25 mouse cellular contexts compared by ENCODE assay signal in the genomic region with DNA sequence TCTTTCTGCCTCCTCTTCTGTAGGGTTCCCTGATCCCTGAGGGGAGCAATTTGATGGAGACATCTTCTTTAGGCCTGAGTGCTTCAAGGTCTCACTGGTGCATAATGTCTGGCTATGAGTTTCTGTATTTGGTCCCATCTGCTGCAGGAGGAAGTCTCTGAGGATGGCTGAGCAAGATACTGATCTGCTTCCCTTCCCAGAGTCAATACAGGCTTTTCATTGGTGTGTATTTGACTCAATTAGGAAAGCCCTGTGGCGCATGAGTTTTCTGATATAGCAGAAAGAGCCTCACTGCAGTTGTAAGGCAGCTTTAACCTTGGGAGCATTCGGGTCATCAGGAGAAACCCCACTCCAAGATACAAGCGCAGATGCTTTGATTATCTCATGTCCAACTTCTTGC. TPM values are rescaled to one million over a fixed set of nuclear protein-coding genes. Genes with fewer than 3 reads are reported as not detected.
DNase-seq lines count a peak whose midpoint lies in the region; ATAC-seq lines count a peak whose summit lies in the region.
"Had no signal": no experiment of that assay in that cellular context is flagged by ENCODE, and none has a peak within 500 bp of the region (broad histone marks: within the 10 kb centered on the region; RNA-seq: fewer than 3 reads in every experiment).

No protein-coding gene starts in this region.

- H3K9me3 ChIP-seq in heart, embryonic 15.5 days (replicated peaks), result no peaks in the 10 kb centered on the region
- no peaks in the 10 kb centered on the region for H3K9me3 ChIP-seq in kidney, embryonic 16.5 days (ENCODE audit: low read length)
- H3K9me3 ChIP-seq: embryonic facial prominence, embryonic 10.5 days; forebrain, embryonic 13.5 days; hindbrain, embryonic 12.5 days had no signal

- no peaks in the 10 kb centered on the region for H3K27me3 ChIP-seq in heart, embryonic 15.5 days
- H3K27me3 ChIP-seq in kidney, embryonic 16.5 days (ENCODE audit: insufficient read depth, low read length), result no peaks in the 10 kb centered on the region
- H3K27me3 ChIP-seq: forebrain, embryonic 13.5 days; hindbrain, embryonic 12.5 days had no signal

- intact Hi-C loops in heart, postnatal 10 days (cut with DNase I), result loop anchor here (5.0 kb wide), 1 partner anchor 186 kb away; a partner anchor contains a TSS

- peak; percentile 68 for DNase-seq in heart, adult 11 months
- no peak for DNase-seq in heart, postnatal 10 days
- no peak for DNase-seq in heart, postnatal 4 days
- peak; percentile 9 for DNase-seq in kidney, adult 9 months
- DNase-seq: adrenal gland, adult 2 months; adrenal gland, postnatal 25 days; cerebellum, adult 18-20 months; cerebellum, adult 9-11 months; cerebellum, postnatal 36 days; forebrain, postnatal 0 days; gastrocnemius, postnatal 14 days; heart, postnatal 36 days had no signal

- H3K36me3 ChIP-seq in heart, embryonic 15.5 days, result no peaks in the 10 kb centered on the region
- no peaks in the 10 kb centered on the region for H3K36me3 ChIP-seq in kidney, embryonic 16.5 days (ENCODE audit: insufficient read depth, low read length)
- H3K36me3 ChIP-seq: embryonic facial prominence, embryonic 10.5 days; hindbrain, embryonic 12.5 days had no signal

- H3K27ac ChIP-seq in heart, embryonic 15.5 days, result peak overlapping the region; percentile 48; the same call in 1 of the 2 replicates
- no peak overlapping the region for H3K27ac ChIP-seq in kidney, embryonic 16.5 days (ENCODE audit: low read length)
- H3K27ac ChIP-seq: embryonic facial prominence, embryonic 10.5 days; forebrain, embryonic 13.5 days; hindbrain, embryonic 12.5 days had no signal

- no peak overlapping the region for H3K9ac ChIP-seq in heart, embryonic 15.5 days
- no peak overlapping the region for H3K9ac ChIP-seq in kidney, embryonic 16.5 days (replicated peaks; ENCODE audit: low read length)
- H3K9ac ChIP-seq: forebrain, embryonic 13.5 days; forebrain, postnatal 0 days; hindbrain, embryonic 12.5 days had no signal

- H3K4me2 ChIP-seq in heart, embryonic 15.5 days, result no peak overlapping the region
- H3K4me2 ChIP-seq in kidney, embryonic 16.5 days (replicated peaks; ENCODE audit: low read depth, low read length), result no peak overlapping the region
- H3K4me2 ChIP-seq: forebrain, embryonic 13.5 days; hindbrain, embryonic 12.5 days had no signal

- no peak for ATAC-seq in heart, embryonic 15.5 days (replicated peaks; ENCODE audit: insufficient number of reproducible peaks, insufficient read depth, low FRiP score, low read depth)
- ATAC-seq in kidney, embryonic 16.5 days (ENCODE audit: low FRiP score, low TSS enrichment), result no peak
- ATAC-seq in megakaryocyte progenitor cell, adult 5-6 weeks (replicated peaks; ENCODE audit: poor library complexity), result no peak
- ATAC-seq: forebrain, embryonic 13.5 days; forebrain, postnatal 0 days; hindbrain, embryonic 16.5 days; inflammation-experienced regulatory T-cells, adult 6 months; intestine, postnatal 0 days had no signal

- peaks cover 16% of the 10 kb centered on the region for H3K4me1 ChIP-seq in heart, embryonic 15.5 days (replicated peaks)
- peaks cover 3% of the 10 kb centered on the region for H3K4me1 ChIP-seq in kidney, embryonic 16.5 days (ENCODE audit: insufficient read depth, low read length)

- 91% methylated on average over 3 of the region's 3 CpGs for WGBS in heart, embryonic 15.5 days
- WGBS in kidney, embryonic 16.5 days, result 91% methylated on average over 3 of the region's 3 CpGs

- H3K4me3 ChIP-seq in heart, embryonic 15.5 days, result no peak overlapping the region
- H3K4me3 ChIP-seq in kidney, embryonic 16.5 days (ENCODE audit: low read length), result no peak overlapping the region
- H3K4me3 ChIP-seq: embryonic facial prominence, embryonic 10.5 days; forebrain, embryonic 13.5 days; hindbrain, embryonic 12.5 days had no signal

RNA-seq across cellular contexts. Expression of a gene that starts 26.2 kb away (rescaled TPM):
- total RNA-seq in heart, postnatal 10 days (2021), result under 1 TPM; 0.25 to 0.38 TPM
- polyA plus RNA-seq in heart, embryonic 15.5 days (2015; fragmentation: Nextera tagmentation; extraction: Ambion mirVana), result 0.09 TPM in 1 of 2 replicates, not detected in the other
- total RNA-seq in heart, postnatal 4 days (2021), result under 1 TPM in 1 of 2 experiments, not detected in 1; 0.29 TPM
- 0.25 and 0.48 TPM in 2 replicates for polyA plus RNA-seq in kidney, embryonic 16.5 days (2015; fragmentation: Nextera tagmentation; extraction: Ambion mirVana)
- total RNA-seq in megakaryocyte progenitor cell, adult 5-6 weeks (2015), result 0.20 TPM in 1 of 2 replicates, not detected in the other
- not detected in 2 replicates for total RNA-seq in megakaryocyte progenitor cell, adult 5-6 weeks (2017)
- total RNA-seq: adrenal gland, adult 2 months; adrenal gland, postnatal 25 days; forebrain, postnatal 0 days; granulocyte monocyte progenitor cell, adult 5-6 weeks had no signal
- polyA plus RNA-seq: adrenal gland, adult 2 months; forebrain, postnatal 0 days; hindbrain, embryonic 16.5 days had no signal

RNA-seq across cellular contexts. Expression of a gene that starts 36.0 kb away (rescaled TPM):
- not detected for total RNA-seq in heart, postnatal 10 days (2021)
- polyA plus RNA-seq in heart, embryonic 15.5 days (2015; fragmentation: Nextera tagmentation; extraction: Ambion mirVana), result not detected in 2 replicates
- under 1 TPM in 1 of 2 experiments, not detected in 1; 0.17 TPM for total RNA-seq in heart, postnatal 4 days (2021)
- polyA plus RNA-seq in kidney, embryonic 16.5 days (2015; fragmentation: Nextera tagmentation; extraction: Ambion mirVana), result 0.86 and 0.91 TPM in 2 replicates
- total RNA-seq in megakaryocyte progenitor cell, adult 5-6 weeks (2015), result 0.30 TPM in 1 of 2 replicates, not detected in the other
- total RNA-seq in megakaryocyte progenitor cell, adult 5-6 weeks (2017), result not detected in 2 replicates
- total RNA-seq: adrenal gland, adult 2 months; adrenal gland, postnatal 25 days; forebrain, postnatal 0 days; granulocyte monocyte progenitor cell, adult 5-6 weeks; heart, postnatal 36 days had no signal
- polyA plus RNA-seq: adrenal gland, adult 2 months; embryonic facial prominence, embryonic 10.5 days; embryonic facial prominence, embryonic 14.5 days; forebrain, embryonic 13.5 days; forebrain, postnatal 0 days; hindbrain, embryonic 12.5 days; hindbrain, embryonic 16.5 days; inflammation-experienced regulatory T-cells, adult 6 months; intestine, postnatal 0 days had no signal

RNA-seq across cellular contexts. Expression of a gene that starts 42.1 kb away (rescaled TPM):
- total RNA-seq in heart, postnatal 10 days (2021), result not detected
- polyA plus RNA-seq in heart, embryonic 15.5 days (2015; fragmentation: Nextera tagmentation; extraction: Ambion mirVana), result not detected in 2 replicates
- total RNA-seq in heart, postnatal 4 days (2021), result not detected
- 0.50 TPM in 1 of 2 replicates, not detected in the other for polyA plus RNA-seq in kidney, embryonic 16.5 days (2015; fragmentation: Nextera tagmentation; extraction: Ambion mirVana)
- total RNA-seq in megakaryocyte progenitor cell, adult 5-6 weeks (2015), result not detected in 2 replicates
- total RNA-seq in megakaryocyte progenitor cell, adult 5-6 weeks (2017), result not detected in 2 replicates
- total RNA-seq: adrenal gland, adult 2 months; adrenal gland, postnatal 25 days; forebrain, postnatal 0 days; granulocyte monocyte progenitor cell, adult 5-6 weeks; heart, postnatal 36 days had no signal
- polyA plus RNA-seq: adrenal gland, adult 2 months; embryonic facial prominence, embryonic 10.5 days; forebrain, embryonic 13.5 days; forebrain, postnatal 0 days; hindbrain, embryonic 12.5 days; hindbrain, embryonic 16.5 days; inflammation-experienced regulatory T-cells, adult 6 months; intestine, postnatal 0 days had no signal

RNA-seq across cellular contexts. Expression of a gene that starts 47.8 kb away (rescaled TPM):
- not detected for total RNA-seq in heart, postnatal 10 days (2021)
- not detected in 2 replicates for polyA plus RNA-seq in heart, embryonic 15.5 days (2015; fragmentation: Nextera tagmentation; extraction: Ambion mirVana)
- total RNA-seq in heart, postnatal 4 days (2021), result not detected
- 1.4 and 1.9 TPM in 2 replicates for polyA plus RNA-seq in kidney, embryonic 16.5 days (2015; fragmentation: Nextera tagmentation; extraction: Ambion mirVana)
- not detected in 2 replicates for total RNA-seq in megakaryocyte progenitor cell, adult 5-6 weeks (2015)
- total RNA-seq in megakaryocyte progenitor cell, adult 5-6 weeks (2017), result 1.3 TPM in 1 of 2 replicates, not detected in the other
- total RNA-seq: adrenal gland, adult 2 months; adrenal gland, postnatal 25 days; forebrain, postnatal 0 days; gastrocnemius, postnatal 14 days; granulocyte monocyte progenitor cell, adult 5-6 weeks; heart, postnatal 36 days had no signal
- polyA plus RNA-seq: adrenal gland, adult 2 months; C2C12; embryonic facial prominence, embryonic 10.5 days; embryonic facial prominence, embryonic 14.5 days; forebrain, embryonic 13.5 days; forebrain, postnatal 0 days; hindbrain, embryonic 16.5 days; inflammation-experienced regulatory T-cells, adult 6 months; intestine, postnatal 0 days had no signal

RNA-seq across cellular contexts. Expression of a gene that starts 53.8 kb away (rescaled TPM):
- total RNA-seq in heart, postnatal 10 days (2021), result not detected
- polyA plus RNA-seq in heart, embryonic 15.5 days (2015; fragmentation: Nextera tagmentation; extraction: Ambion mirVana), result not detected in 2 replicates
- not detected for total RNA-seq in heart, postnatal 4 days (2021)
- polyA plus RNA-seq in kidney, embryonic 16.5 days (2015; fragmentation: Nextera tagmentation; extraction: Ambion mirVana), result 0.67 TPM in 2 replicates
- not detected in 2 replicates for total RNA-seq in megakaryocyte progenitor cell, adult 5-6 weeks (2015)
- not detected in 2 replicates for total RNA-seq in megakaryocyte progenitor cell, adult 5-6 weeks (2017)
- total RNA-seq: adrenal gland, adult 2 months; adrenal gland, postnatal 25 days; forebrain, postnatal 0 days; gastrocnemius, postnatal 14 days; granulocyte monocyte progenitor cell, adult 5-6 weeks; heart, postnatal 36 days had no signal
- polyA plus RNA-seq: adrenal gland, adult 2 months; C2C12; embryonic facial prominence, embryonic 10.5 days; embryonic facial prominence, embryonic 14.5 days; forebrain, embryonic 13.5 days; forebrain, postnatal 0 days; hindbrain, embryonic 12.5 days; hindbrain, embryonic 16.5 days; inflammation-experienced regulatory T-cells, adult 6 months; intestine, postnatal 0 days; kidney, embryonic 14.5 days had no signal

Comparison
In these comparisons a context has a peak if more than half of its experiments do, and no peak if none do; other contexts are left out.
1. DNase-seq: peak in heart, adult 11 months (single experiment) and kidney, adult 9 months (single experiment); none in heart, postnatal 10 days (0 of 2) and heart, postnatal 4 days (single experiment).